Mouse (Mus musculus): ENCODE measurements around the gene Wdr18.

Wdr18 gene

DNA sequence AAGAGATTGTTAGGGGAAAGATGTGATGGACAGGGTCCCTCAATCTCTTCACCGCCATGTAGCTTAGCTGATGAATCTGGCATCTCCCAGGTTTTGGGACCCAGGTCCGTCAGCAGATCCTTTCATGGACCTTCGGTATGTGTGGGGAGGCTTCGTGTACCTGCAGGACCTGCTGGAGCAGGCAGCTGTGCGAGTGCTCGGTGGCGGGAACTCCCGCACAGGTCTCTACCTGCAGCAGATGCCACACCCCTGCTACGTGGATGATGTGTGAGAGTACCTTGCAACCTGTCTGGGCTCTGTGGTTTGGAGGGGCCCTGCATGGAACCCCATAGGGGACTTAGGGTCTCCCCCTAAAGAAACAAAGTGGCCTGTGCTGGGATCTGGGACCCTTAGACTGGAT lies 42.0 kb downstream of the Wdr18 start:
- no peak for DNase-seq

DNA sequence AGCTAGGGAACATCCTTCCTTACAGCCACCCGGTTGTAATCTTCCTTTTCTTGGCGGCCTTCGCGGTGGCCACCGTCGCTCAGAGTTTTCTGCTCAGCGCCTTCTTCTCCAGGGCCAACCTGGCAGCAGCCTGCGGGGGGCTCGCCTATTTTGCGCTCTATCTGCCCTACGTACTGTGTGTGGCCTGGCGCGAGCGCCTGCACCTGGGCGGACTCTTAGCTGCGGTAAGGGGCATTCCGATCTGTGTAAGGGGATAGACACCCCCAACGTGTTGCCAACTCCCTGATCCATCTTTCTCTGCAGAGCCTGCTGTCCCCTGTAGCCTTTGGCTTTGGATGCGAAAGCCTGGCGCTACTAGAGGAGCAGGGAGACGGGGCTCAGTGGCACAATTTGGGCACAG lies 42.9 kb downstream of the Wdr18 start:
- DNase-seq = no peak

DNA sequence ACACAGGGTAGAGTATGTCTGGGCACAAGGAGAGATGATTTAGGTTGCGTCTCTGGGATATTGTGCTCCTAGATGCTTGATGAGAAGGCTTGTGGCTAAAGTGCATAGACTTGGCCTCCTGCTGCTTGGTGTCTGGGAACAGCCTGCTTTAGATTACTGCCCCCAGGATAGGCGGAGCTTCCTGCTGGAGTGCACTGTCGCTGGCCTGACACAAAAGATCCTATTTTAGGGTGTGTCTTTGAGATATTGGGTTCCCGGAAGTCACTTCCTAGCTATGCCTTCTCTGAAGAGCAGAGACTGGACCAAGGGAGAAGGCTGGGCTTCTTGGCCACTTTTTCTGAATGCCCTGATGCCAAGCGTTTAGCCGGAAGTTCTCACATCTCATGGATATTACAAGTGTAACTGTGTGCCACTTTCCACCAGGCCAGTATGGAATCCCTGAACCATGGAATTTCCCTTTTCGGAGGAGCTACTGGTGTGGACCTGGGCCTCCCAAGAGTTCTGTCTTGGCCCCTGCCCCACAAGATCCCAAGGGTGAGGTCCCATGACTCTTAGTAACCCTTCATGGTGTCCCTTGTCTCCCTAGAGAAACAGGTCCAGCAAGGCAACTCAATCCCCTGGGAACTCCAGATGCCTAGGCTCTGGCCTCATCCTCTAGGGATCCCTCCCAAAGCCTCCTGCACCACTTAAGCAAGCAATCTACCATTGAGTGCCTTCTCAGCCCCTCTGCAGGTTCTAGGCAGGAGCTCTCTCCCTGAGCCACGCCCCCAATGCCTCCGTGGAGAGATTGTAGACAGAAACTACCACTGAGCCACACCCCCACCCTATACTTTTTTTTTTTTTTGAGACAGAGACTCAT lies 43.7 kb downstream of the Wdr18 start:
- DNase-seq = no peak

DNA sequence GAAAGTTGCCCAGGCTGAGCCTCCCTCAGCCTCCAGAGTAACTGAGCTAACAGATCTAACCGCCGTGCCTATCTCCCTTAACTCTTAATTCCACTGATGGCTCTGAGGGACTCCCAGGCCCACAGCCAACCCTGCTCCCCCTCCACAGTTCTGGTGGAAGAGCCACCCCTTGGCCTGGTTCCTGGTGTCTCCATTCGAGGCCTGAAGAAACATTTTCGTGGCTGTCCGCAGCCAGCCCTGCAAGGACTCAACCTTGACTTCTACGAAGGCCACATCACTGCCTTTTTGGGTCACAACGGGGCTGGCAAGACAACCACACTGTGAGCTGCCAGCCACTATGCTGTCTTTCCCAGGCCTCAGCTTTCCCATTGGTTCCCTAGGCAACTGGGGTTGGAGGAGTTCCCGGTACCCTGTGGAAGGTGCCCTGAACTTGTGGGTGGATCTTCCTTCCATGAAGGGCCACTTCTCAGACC lies 44.3 kb downstream of the Wdr18 start:
- DNase-seq = no peak

DNA sequence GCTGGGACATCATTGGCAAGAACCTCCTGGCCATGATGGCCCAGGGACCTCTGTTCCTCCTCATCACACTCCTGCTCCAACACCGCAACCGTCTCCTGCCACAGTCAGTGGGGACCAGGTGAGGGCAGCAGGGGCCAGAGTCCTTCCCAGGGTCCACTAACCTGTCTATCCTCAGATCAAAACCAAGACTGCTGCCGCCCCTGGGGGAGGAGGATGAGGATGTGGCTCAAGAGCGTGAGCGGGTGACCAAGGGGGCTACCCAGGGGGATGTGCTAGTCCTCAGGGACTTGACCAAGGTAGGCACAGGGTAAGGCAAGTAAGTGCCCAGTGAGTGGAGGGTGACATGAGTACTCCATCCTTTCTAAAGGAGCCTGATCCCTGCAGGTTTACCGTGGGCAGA lies 51.8 kb downstream of the Wdr18 start:
- no peak for DNase-seq

DNA sequence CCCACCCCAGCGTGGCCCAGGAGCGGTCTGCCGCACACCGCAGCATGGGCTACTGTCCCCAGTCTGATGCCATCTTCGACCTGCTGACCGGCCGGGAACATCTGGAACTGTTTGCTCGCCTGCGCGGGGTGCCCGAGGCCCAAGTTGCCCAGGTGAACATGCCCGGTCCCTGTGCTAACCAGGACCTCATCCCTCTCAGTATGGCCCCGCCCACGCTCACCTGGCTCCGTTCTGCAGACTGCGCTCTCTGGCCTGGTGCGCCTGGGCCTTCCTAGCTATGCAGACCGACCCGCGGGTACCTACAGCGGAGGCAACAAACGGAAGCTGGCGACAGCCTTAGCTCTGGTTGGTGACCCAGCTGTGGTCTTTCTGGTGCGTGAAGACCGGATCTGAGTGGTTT lies 53.7 kb downstream of the Wdr18 start:
- DNase-seq = no peak

DNA sequence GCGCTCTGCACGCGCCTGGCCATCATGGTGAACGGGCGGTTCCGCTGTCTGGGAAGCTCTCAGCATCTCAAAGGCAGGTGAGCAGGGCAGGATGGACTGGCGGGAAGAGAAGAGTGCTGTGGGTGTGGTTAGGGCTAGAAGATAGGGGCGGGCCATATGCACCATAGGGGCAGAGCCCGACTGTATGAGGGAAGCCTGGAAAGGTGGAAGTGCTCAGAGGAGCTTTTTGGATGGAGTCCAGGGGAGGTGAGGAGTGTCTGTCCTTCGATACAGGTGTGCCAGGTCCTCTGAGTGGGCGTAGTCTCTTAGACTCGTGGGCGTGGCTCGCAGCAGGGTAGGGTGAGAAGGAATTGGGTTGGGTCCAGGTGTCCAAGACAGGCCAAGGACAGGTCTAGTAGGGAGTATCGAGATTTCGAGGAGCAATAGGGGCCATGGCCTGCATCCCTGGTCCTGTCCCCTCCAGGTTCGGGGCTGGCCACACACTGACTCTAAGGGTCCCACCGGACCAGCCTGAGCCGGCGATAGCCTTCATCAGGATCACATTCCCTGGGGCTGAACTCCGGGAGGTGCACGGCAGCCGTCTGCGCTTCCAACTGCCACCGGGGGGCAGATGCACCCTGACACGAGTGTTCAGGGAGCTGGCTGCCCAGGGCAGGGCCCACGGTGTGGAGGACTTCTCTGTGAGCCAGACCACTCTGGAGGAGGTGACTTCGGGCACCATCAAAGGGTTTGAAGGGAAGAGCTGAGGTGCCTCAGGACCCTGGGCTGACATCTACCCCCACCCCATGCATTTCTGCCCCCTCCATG lies 54.7 kb downstream of the Wdr18 start:
- DNase-seq = no peak

DNA sequence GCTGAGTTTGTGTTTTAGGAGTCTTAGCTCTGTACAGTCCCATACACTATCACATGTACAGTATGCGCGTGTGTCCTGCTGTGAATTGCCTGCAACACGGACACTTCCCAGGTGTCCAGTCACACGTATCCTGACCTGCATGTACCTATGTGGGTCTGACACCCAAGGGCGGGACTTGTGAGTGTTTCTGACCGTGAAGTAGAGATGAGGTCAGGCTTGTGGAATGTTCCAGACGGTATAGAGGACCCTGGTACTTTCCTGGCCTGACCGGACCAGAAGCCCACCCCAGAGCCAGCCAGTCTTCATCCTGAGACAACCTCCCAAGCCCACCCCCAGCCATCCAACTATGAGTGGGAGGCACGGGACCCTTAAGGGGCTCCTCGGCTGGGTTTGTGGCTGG lies 55.6 kb downstream of the Wdr18 start:
- no peak for DNase-seq

DNA sequence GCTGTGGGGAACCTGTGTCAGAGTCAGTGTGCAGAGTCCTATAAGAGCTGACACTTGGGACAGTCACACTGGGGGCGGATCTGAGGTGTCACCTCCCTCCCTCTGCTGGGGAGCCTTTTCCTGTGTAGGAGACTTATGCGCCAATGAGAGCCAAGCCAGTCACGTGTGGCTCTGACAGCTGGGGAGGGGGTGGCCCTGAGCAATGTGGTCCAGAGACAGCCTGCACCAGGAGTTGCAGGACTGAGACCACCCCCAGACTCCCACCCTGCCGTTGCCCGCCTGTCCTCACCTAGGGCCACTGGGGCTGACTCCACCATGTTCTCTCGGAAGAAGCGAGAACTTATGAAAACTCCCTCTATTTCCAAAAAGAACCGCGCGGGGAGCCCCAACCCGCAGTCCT lies 56.6 kb downstream of the Wdr18 start, which contains the start of gene Arhgap45:
Arhgap45 (plus strand) TSS at position 143 of the 400 bp plus-strand sequence.
- DNase-seq = no peak

DNA sequence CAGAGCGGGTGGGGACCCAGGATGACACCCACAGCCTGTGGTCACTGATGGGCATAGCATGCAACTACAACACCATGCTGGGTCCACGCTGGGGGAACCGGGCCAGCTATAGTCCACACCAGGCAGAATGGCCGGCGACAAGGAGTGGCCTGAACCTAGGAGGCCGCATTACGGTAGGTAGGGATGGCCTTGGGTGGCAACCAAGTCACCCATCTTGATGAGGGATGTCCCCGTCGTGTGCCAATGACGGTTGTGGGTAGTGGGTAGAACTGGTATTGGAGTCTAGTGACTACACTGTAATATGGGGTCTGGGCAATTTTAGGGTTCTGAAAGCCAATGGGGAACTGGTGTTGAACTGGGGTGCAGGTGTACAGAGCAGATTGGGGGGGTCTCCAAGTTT lies 57.0 kb downstream of the Wdr18 start:
- no peak for DNase-seq

DNA sequence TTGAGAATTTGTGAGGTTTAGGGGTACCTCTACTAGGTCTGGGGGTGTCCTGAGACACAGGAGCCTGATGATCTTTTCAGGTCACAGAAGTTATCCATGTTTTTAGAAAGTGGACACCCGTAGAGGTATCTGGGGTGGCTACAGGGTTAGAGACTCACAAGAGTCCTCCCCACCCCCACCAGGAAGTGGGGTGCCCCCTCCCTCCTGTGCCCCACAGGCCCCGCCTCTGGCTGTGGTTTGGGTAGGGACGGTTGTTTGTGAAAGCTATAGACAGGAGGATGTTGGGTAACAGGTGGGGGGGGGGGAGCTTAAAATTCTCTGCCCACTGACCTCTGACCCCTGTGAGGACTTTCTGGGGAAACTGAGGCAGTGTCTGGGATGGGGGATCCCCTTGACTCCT lies 57.4 kb downstream of the Wdr18 start:
- no peak for DNase-seq

DNA sequence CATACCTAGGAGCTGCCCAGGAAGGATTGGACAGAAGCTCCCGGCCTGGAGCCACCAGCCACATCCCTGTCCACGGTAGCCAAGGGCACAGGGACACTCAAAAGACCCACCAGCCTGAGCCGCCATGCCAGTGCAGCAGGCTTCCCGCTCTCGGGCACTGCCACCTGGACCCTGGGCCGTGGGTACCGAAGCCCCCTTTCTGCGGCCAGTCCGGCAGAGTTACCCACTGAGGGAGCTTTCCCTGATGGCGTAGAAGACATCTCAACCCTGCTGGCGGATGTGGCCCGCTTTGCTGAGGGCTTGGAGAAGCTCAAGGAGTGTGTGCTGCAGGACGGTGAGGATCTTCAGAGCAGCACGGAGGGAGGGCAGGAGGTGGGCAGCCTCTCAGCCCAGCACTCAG lies 57.8 kb downstream of the Wdr18 start:
- no peak for DNase-seq

DNA sequence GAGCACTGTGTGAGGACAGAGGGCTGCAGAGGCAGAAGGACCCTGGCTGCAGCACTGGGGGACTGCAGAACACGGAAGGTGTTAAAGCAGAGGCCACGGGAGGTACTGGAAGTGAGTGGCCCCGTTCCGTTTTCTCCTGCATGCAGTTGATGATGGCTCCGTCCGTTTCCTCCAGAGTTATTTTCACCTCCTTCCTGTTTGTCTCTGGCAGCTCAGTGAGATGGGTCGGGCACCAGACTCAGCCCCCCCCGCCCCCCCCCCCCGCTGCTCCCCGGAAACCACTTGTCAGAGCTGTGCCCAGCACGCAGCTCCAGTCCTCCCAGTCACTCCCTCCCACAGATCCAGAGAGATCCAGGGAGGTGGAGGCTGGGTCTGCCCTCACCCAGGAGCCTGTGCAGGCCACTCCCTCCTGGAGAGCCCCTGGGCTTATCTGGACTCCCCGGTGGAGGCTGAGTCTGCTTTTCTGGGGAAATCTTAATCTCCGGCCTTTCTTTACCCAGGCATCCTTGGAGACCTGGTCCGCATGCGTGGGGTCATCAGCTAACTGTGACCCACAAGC lies 58.9 kb downstream of the Wdr18 start:
- no peak for DNase-seq

DNA sequence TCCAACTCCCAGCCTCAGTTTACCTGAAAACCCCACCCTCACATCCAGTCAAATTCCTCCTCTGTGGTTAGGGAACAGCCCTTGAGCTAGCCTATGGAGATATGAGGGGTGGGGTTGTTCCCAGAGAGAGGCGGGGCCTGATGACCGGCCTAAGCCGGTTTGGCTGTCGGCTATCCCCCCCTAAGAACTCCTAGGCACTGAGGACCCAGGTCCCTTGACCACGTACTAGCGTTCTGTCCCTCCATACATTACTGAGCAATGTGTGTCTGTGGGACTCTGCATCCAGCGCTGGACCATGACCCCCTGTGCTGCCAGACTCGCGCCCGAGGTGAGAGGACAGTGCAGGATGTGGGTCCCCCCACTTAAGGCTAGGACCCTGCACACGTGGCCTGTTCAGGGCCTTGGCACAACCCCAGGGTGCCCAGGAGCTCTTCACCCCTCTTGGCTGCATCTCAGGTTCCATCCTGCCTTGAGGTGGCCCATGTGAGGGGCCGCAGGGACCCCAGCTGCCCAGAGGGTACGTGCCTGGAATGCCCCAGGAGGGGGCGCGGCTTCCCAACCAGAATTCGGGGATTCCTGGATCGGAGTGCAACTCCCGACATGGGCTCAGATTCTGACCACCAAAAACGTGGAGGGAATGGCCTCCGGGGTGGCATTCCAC lies 59.6 kb downstream of the Wdr18 start:
- DNase-seq = no peak
